Mouse (Mus musculus): ENCODE measurements around the gene Cabp2.
A peak's percentile ranks its signal among the peaks of the same experiment; 100 is the strongest.
"Not testable (repeated sequence)": the region's sequence is repeated elsewhere in the genome, so short reads cannot be mapped to it uniquely, and the experiment has no call there.

Cabp2 gene

DNA sequence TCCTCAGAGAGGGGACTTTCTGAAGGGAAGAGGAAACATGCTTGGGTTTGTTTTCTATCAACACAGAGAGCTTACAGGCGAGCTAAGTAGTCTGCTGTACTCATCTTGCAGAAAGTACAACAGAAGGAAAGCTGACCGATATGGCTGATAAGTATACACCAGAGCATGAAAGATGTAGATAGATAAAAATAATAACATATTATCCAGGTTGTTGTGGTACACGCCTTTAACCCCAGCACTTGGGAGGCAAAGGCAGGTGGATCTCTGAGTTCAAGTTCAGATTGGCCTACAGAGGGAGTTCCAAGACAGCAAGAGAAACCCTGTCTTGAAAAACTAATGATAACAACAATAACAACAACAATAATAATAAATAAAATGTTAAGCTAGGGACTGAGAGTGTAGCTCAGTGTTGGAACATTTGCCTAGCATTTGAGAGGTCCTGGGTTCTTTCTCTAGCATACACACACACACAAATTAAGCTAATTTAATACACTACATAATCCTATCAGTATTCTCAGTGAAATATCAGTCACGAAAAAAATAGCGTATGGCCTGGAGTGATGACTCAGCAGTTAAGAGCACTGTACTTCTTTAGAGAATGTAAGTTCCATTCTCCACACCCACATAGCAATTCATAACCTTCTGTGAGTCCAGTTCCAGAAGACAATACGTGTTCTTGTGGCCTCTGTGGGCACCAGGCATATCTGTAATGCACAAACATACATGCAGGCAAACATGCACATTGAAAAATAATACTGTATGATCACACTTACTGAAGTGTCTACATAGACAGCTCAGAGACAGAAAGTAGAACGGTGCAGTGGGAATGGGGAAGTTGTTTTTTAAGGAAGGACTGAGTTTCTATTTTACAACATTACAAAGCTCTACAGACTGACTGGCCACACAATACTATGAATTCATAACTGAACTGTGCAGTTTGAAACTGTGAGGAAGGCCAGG lies 41.3 kb downstream of the Cabp2 start:
- no peak for DNase-seq (ENCODE audit: low spot score in 2 of 2)

DNA sequence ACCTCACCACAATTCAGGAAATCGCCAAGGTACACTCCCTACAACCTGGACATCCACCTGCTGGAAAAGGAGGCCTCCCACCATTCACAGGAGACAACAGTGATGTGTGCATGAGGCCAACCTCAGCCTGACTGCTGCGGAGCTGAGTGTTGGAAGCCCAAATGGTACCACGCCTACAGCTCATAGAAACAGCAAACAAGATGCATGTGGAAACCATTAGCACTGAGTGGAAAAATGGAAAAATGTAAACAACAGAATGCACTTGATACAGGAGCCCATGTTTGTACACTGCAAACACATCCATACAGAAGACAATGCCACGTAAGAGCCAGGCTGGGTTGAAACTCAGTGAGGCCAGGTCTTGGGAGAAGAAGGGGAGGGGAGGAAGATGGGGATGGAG lies 43.1 kb downstream of the Cabp2 start:
- no peak for DNase-seq (ENCODE audit: low spot score in 2 of 2)

GRCm38 (mm10) chr19:4125268-4125667 lies 43.9 kb downstream of the Cabp2 start:
- DNase-seq (ENCODE audit: low spot score in 2 of 2): peak in 1 of 2 experiments; percentile 43

- DNase-seq (ENCODE audit: low spot score in 2 of 2): peak; percentile 96 to 97
Measured at GRCm38 (mm10) chr19:4125741-4126696, 44.6 kb downstream of the Cabp2 start, which contains the start of gene Aip. Aip (minus strand) TSS chr19:4125858.

GRCm38 (mm10) chr19:4126759-4127495 lies 45.5 kb downstream of the Cabp2 start:
- no peak for DNase-seq (ENCODE audit: low spot score in 2 of 2)

- no peak for DNase-seq (ENCODE audit: low spot score in 2 of 2)
Measured at GRCm38 (mm10) chr19:4129462-4129861, 48.1 kb downstream of the Cabp2 start.

- DNase-seq (ENCODE audit: low spot score in 2 of 2): no peak
Measured at GRCm38 (mm10) chr19:4130106-4130505, 48.7 kb downstream of the Cabp2 start.

DNA sequence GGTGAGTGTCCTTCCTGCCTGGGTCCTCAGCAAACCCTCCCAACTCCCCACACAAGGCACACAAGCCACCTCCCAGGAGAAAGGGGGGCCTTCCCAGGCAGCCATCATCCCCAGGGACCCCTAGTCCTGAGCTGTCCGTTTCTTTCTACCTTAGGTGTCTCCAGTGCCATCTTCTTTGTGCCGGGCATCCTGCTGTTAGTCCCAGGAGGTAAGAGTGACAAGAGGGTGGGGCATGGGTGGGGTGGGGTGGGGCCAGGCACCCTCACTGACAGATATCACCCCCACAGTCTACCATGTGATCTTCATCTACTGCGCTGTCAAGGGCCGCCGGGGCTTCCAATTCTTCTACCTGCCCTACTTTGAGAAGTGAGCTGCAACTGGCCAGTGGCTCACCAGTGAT lies 49.7 kb downstream of the Cabp2 start:
- no peak for DNase-seq (ENCODE audit: low spot score in 2 of 2)

DNA sequence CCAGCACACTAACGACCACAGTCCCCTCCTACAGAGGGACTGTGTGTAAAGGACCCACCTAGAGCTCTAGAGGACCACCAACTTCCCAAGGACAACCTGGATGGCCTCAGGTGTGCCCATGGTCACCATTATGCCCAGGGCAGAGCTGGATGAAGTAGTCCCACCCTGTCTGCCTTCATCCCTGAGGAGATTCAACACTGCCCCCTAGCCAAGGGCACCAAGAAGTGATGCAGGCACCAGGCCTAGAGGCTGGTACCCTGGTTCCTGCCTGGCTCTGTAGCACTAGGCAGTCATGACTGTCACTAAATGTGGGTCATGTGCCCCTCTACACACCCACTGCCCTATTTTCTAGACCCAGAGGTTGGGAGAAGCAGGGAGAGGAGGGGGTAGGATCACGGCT lies 50.4 kb downstream of the Cabp2 start:
- no peak for DNase-seq (ENCODE audit: low spot score in 2 of 2)

DNA sequence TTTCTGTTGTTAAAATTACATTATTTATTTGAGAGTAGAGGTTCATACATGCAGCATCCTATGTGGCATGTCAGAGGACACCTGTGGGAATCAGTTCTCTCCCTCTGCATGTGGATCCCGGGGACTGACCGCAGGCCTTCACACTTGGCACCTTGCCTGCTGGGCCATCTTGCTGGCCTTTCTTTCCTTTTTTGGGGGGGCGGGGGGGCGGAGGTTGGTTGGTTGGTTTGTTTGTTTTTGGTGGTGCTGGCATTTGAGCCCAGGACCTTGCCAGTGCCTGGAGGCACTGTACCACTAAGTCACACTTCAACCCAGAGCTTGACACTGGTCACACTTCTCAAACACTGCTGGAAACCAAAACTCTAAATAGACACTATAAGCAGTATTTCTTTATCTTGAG lies 53.0 kb downstream of the Cabp2 start:
- DNase-seq (ENCODE audit: low spot score in 2 of 2): no peak

DNA sequence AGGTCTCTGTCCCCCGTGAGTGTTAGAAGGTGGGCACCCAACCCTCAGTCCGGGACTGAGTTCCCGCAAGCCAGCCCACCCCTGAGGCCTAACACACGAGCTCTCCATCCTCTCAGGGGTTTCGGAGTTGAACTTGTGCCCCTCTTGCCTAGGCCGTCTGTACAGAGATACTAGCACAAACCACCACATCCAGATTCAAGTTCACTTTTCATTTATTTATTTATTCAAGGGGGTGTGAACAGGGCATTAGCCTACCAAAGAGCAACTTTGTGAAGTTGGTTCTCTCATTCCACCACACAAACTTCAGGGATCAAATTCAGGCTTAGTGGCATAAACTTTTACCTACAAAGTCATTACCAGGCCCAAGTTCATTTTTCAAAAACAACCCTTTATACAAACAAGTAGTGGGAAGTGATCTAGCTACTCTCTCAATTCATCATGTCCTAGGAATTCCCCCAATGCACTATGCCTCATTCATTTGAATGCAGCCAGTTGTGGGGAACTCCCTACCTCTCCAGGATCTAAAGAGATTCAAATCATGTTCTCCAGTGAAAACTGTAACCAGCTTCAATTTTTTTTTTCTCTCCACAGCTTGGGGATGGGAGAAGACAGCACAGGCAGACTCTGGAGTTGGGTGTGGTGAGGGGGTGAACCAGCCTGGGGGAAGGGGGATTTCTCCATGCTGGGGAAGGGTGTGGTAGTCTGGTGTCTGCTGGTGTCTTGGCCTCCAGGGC lies 54.0 kb downstream of the Cabp2 start:
- DNase-seq (ENCODE audit: low spot score in 2 of 2): not testable (repeated sequence)

- DNase-seq (ENCODE audit: low spot score in 2 of 2): not testable (repeated sequence)
Measured at GRCm38 (mm10) chr19:4135963-4136345, 54.6 kb downstream of the Cabp2 start.

DNA sequence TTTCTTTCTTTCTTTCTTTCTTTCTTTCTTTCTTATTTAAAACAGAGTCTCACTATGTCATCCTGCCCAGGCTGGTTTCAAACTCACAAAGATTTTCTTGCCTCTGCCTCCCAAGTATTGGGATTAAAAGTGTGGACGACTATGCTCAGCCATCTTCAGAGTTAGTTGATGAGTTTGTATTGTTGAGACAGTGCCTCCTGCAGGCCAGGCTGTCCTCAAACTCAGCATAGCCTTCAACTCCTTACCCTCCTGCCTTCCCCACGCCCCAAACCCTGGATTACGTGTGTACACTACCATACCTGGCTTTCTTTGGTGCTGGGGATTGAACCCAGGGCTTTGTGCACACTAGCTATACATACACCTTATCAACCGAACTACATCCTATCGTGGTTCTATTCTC lies 55.1 kb downstream of the Cabp2 start:
- no peak for DNase-seq (ENCODE audit: low spot score in 2 of 2)
